Mouse (Mus musculus) limb, embryonic 15.5 days (tissue): ENCODE data around the gene Prmt1. TPM values are rescaled to one million over a fixed set of nuclear protein-coding genes. Genes with fewer than 3 reads are reported as not detected.
A peak's percentile ranks its signal among the peaks of the same experiment; 100 is the strongest.

Source experiments
- ATAC-seq: fragments of 200-750 bp; cut with Nextera tagmentation; 2 replicates; pipeline ENCODE4 v1.8.0; 2017; ENCODE audit warnings: low read depth, moderate TSS enrichment; ENCODE audit not compliant: insufficient number of reproducible peaks, low FRiP score, low TSS enrichment
- H3K27ac ChIP-seq: fragments of 300-500 bp; sonication (generic); 2 replicates; pipeline ENCODE4 v1.5.1; 2015; ENCODE audit warnings: moderate library complexity, mild to moderate bottlenecking, inconsistent platforms
- H3K27me3 ChIP-seq: fragments of 300-500 bp; sonication (generic); 2 replicates; pipeline ENCODE4 v1.6.1; 2015; ENCODE audit warnings: inconsistent platforms
- H3K36me3 ChIP-seq: fragments of 300-500 bp; sonication (generic); 2 replicates; pipeline ENCODE4 v1.6.1; 2015; ENCODE audit warnings: inconsistent platforms
- H3K4me1 ChIP-seq: fragments of 300-500 bp; sonication (generic); 2 replicates; pipeline ENCODE4 v1.6.1; 2015; ENCODE audit warnings: inconsistent platforms
- H3K4me2 ChIP-seq: fragments of 300-500 bp; sonication (generic); 2 replicates; pipeline ENCODE4 v1.6.1; 2015; ENCODE audit warnings: mild to moderate bottlenecking, inconsistent platforms
- H3K4me3 ChIP-seq: fragments of 300-500 bp; sonication (generic); 2 replicates; pipeline ENCODE4 v1.5.1; 2015; ENCODE audit warnings: mild to moderate bottlenecking, inconsistent platforms
- H3K9ac ChIP-seq: fragments of 300-500 bp; sonication (generic); 2 replicates; pipeline ENCODE4 v1.6.1; 2015; ENCODE audit warnings: inconsistent platforms
- H3K9me3 ChIP-seq: fragments of 300-500 bp; sonication (generic); 2 replicates; pipeline ENCODE4 v1.6.1; 2016; ENCODE audit warnings: inconsistent platforms
- WGBS: fragments of 180-500 bp; shearing (Covaris S2); methylation state at CpG from one replicate; pipeline ENCODE4 v1.1.7; 2015; 5-methylcytosine and 5-hydroxymethylcytosine counted together
- polyA plus RNA-seq: library from polyadenylated mRNA; unstranded; fragments of >200 nt; fragmentation: Nextera tagmentation; extraction: Ambion mirVana; gene quantifications from 2 replicates; pipeline ENCODE4 v1.2.1, GENCODE M21; 2015

The Prmt1 gene
- polyA plus RNA-seq, 1 experiment from 2014 or later, result 429 TPM

DNA sequence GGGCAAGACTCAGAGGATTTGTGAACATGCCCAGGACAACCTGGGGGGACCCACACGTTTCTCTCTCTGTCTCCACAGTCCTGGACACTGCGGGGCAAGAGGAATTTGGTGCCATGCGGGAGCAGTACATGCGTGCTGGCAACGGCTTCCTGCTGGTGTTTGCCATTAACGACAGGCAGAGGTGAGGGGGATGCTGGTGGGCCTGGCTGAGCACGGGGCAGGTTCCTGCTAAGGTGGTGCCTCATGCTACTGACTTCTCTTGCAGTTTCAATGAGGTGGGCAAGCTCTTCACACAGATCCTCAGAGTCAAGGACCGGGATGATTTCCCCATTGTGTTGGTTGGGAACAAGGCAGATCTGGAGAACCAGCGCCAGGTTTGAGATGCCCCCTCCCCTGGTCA, 33.9 kb upstream of the Prmt1 start:
- Histone ChIP-seq H3K4me2 (no peak overlapping the region), H3K36me3 (peaks cover 4% of the 10 kb centered on the region; the same call in 1 of the 2 replicates), H3K27ac (no peak overlapping the region), H3K4me3 (no peak overlapping the region), H3K9ac (no peak overlapping the region), H3K4me1 (peaks cover 18% of the 10 kb centered on the region), H3K9me3 (no peaks in the 10 kb centered on the region), H3K27me3 (no peaks in the 10 kb centered on the region)
- 64% methylated on average over 9 of the region's 9 CpGs for WGBS
- no peak for ATAC-seq

- H3K9ac ChIP-seq, result no peak overlapping the region
- H3K4me1 ChIP-seq, result peaks cover 28% of the 10 kb centered on the region
- no peak for ATAC-seq
- 29% methylated on average over 8 of the region's 8 CpGs for WGBS
- no peaks in the 10 kb centered on the region for H3K27me3 ChIP-seq
- peak overlapping the region; percentile 96 for H3K27ac ChIP-seq
- peaks cover 5% of the 10 kb centered on the region; the same call in 1 of the 2 replicates for H3K36me3 ChIP-seq
- peak overlapping the region; percentile 86 for H3K4me2 ChIP-seq
- H3K4me3 ChIP-seq, result peak overlapping the region; percentile 94
- no peaks in the 10 kb centered on the region for H3K9me3 ChIP-seq
These were observed 32.7 kb upstream of the Prmt1 start for GRCm38 (mm10) chr7:45019031-45019571.

DNA sequence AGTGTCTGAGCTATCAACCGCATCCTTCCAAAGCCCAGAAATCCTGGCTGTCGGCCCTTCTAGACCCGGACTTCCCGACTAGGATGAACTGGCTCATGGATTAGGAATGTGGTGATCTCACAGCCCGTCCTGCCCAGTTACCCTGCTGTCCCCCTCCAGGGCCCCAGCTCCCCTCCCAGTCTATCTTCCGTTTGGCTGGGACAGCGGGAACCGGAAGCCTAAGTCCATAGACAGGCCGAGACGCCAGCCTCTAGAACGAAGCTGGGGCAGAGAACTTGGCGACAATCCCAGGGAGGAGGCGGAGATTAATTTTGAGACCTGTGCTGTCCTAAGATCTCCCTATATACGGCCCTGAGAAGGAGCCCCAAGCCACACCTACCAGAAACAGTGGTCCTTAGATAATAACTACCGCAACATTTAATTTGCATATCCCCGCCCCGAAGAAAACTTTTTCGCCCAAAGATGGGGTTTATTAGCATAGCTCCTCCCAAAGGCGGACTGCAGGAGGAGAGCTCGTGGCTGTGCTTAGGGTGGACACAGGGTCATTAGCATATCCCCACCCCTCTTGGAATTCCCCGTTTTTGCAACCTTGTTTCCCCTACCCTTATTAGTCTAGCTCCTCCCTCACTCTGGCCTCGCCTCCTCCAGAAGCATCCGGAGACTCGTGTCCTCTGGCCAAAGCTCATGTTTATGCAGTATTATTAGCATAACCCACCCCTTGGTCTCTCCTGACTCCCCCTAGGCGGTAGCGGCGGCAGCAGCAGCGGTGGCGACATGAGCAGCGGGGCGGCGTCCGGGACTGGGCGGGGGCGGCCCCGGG, 31.1 kb upstream of the Prmt1 start, which contains the start of gene Rras:
TSS of gene Rras (plus strand) at position 720 of the 820 bp plus-strand sequence.
- Histone ChIP-seq H3K27me3 (no peaks in the 10 kb centered on the region), H3K9me3 (no peaks in the 10 kb centered on the region), H3K4me2 (peak within 1 kb of the TSS; percentile 86), H3K9ac (peak within 1 kb of the TSS; percentile 71), H3K4me1 (peaks cover 35% of the 10 kb centered on the region), H3K4me3 (peak within 1 kb of the TSS; percentile 94), H3K27ac (peak within 1 kb of the TSS; percentile 96), H3K36me3 (peaks cover 20% of the 10 kb centered on the region)
- 0% methylated on average over 36 of the region's 36 CpGs for WGBS
- ATAC-seq, result peak; percentile 90

GRCm38 (mm10) chr7:45016761-45017160, 30.4 kb upstream of the Prmt1 start:
- H3K4me3 ChIP-seq, result peak overlapping the region; percentile 94
- H3K9me3 ChIP-seq, result no peaks in the 10 kb centered on the region
- peak overlapping the region; percentile 96 for H3K27ac ChIP-seq
- ATAC-seq, result no peak
- WGBS, result under 1% methylated on average over 4 of the region's 4 CpGs
- no peaks in the 10 kb centered on the region for H3K27me3 ChIP-seq
- peak overlapping the region; percentile 86 for H3K4me2 ChIP-seq
- peak overlapping the region; percentile 10; the same call in 1 of the 2 replicates for H3K9ac ChIP-seq
- peaks cover 35% of the 10 kb centered on the region for H3K4me1 ChIP-seq
- peaks cover 27% of the 10 kb centered on the region for H3K36me3 ChIP-seq

DNA sequence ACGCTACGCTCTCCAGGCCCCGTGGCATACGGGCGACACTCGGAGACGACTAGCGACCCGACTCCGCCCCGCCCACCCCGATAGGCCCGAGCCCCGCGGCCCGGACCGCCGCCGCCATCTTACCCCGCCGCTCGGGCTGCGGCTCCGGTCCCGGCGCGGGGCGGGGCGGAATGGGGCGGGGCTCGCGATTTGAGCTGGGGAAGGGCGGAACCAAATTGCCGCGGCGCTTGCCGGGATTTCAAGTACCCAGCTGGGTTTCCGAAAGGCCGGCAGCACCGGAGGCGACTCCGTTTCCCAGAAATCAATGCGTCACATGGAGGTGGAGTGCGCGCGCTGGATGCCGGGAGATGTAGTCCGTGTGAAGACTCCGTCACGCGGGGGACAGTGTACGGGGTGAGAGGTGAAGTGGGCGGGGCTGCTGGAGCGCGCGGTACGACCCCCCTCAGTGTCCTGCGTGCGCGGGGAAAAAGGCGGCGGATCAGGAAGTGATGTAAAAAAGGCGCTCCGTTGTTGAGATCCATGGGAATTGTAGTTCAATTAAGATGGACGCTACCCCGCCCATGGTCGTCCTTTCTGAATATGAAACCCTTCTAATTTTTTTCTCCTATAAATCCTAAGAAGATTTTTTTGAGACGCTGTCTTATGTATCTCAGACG, 29.7 kb upstream of the Prmt1 start, which contains the start of gene Scaf1:
TSS of gene Scaf1 (minus strand) at position 407 of the 656 bp plus-strand sequence.
- ATAC-seq, result peak; percentile 90
- Histone ChIP-seq H3K27me3 (no peaks in the 10 kb centered on the region), H3K4me3 (peak within 1 kb of the TSS; percentile 94), H3K4me1 (peaks cover 35% of the 10 kb centered on the region), H3K27ac (peak within 1 kb of the TSS; percentile 96), H3K9ac (peak within 1 kb of the TSS; percentile 91), H3K36me3 (peaks cover 30% of the 10 kb centered on the region), H3K9me3 (no peaks in the 10 kb centered on the region), H3K4me2 (peak within 1 kb of the TSS; percentile 86)
- under 1% methylated on average over 69 of the region's 69 CpGs for WGBS

DNA sequence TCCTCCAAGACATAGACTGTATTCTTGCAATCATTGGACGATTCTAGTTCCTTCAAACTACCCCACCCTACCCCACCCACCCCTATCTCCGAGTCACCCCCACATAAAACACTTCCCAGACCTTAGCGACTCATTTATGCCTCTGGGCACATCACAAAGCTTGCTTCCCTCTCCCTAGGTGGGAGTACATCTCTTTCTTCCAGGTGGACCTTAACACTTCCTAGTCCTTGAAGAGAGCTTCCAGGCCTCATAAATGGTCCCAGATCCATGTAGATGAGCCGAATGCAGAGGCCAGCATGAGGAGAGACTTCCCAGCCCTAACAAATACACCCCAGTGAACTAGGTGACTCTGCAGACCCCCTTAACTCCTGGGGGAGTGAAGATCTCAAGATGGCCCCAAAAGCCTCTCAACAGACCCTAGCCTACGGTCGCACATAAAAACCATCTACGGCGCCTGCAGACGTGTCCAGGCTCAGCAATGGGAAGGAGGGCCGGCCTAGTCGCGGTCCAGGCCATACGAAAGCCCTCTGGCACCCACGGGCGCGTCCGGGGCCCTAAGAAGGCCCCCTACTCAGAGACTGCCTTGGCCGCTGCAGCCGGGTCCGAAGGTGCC, 29.1 kb upstream of the Prmt1 start:
- Histone ChIP-seq H3K27me3 (no peaks in the 10 kb centered on the region), H3K4me2 (peak overlapping the region; percentile 86), H3K9ac (peak overlapping the region; percentile 91), H3K4me1 (peaks cover 35% of the 10 kb centered on the region), H3K27ac (peak overlapping the region; percentile 96), H3K9me3 (no peaks in the 10 kb centered on the region), H3K36me3 (peaks cover 36% of the 10 kb centered on the region), H3K4me3 (peak overlapping the region; percentile 94)
- WGBS, result under 1% methylated on average over 20 of the region's 20 CpGs
- ATAC-seq, result no peak

GRCm38 (mm10) chr7:45014096-45014451, 27.7 kb upstream of the Prmt1 start:
- Histone ChIP-seq H3K9me3 (no peaks in the 10 kb centered on the region), H3K4me3 (peak overlapping the region; percentile 94; the same call in 1 of the 2 replicates), H3K4me1 (peaks cover 29% of the 10 kb centered on the region), H3K27me3 (no peaks in the 10 kb centered on the region), H3K36me3 (peaks cover 50% of the 10 kb centered on the region), H3K4me2 (0 out of 2 replicates have a peak overlapping the region, but pooled peaks have one; percentile 86), H3K9ac (no peak overlapping the region), H3K27ac (no peak overlapping the region)
- 93% methylated on average over 3 of the region's 3 CpGs for WGBS
- ATAC-seq, result no peak

DNA sequence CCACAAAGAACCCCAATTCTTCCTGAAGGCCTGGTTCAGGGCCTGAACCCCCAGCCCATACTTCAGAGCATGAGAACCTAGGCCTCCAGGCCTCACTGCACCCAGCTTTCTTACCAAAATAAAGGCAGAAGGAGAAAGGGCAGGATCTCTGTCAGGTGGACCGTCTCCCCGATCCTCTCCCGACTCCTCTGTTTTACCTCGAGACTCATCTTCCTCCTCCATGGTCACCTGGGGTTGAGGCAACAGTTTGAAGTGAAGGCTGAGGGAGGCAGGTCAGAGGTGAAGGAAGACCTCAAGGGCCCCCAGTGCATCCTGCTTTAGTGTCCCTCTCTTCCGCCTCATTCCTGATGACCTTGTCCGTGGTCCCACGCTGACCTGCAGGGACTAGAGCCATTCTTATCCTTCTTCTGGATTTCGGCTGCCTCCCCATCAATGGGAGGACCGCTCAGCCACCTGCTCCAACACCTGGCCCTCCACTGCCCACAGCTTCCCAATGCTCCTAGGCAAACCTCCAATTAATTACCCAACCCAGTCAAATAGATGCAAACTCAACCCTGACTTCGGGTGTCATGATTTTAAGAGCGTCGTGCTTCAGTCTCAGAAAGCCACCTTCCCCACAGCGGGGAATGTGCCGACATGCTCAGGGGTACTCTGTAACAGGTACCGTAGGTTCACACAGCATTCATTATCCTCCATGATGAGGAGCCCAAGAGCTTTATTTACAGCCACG, 27.2 kb upstream of the Prmt1 start:
- ATAC-seq, result no peak
- H3K4me1 ChIP-seq, result peaks cover 23% of the 10 kb centered on the region
- H3K27ac ChIP-seq, result no peak overlapping the region
- H3K4me2 ChIP-seq, result no peak overlapping the region
- 94% methylated on average over 16 of the region's 16 CpGs for WGBS
- H3K36me3 ChIP-seq, result peaks cover 55% of the 10 kb centered on the region
- H3K27me3 ChIP-seq, result no peaks in the 10 kb centered on the region
- H3K4me3 ChIP-seq, result no peak overlapping the region
- no peak overlapping the region for H3K9ac ChIP-seq
- H3K9me3 ChIP-seq, result no peaks in the 10 kb centered on the region

GRCm38 (mm10) chr7:45012824-45013223, 26.5 kb upstream of the Prmt1 start:
- Histone ChIP-seq H3K36me3 (peaks cover 62% of the 10 kb centered on the region), H3K4me1 (peaks cover 17% of the 10 kb centered on the region), H3K27ac (no peak overlapping the region), H3K4me2 (no peak overlapping the region), H3K27me3 (no peaks in the 10 kb centered on the region), H3K9ac (no peak overlapping the region), H3K9me3 (no peaks in the 10 kb centered on the region), H3K4me3 (no peak overlapping the region)
- WGBS, result 74% methylated on average over 4 of the region's 4 CpGs
- no peak for ATAC-seq

DNA sequence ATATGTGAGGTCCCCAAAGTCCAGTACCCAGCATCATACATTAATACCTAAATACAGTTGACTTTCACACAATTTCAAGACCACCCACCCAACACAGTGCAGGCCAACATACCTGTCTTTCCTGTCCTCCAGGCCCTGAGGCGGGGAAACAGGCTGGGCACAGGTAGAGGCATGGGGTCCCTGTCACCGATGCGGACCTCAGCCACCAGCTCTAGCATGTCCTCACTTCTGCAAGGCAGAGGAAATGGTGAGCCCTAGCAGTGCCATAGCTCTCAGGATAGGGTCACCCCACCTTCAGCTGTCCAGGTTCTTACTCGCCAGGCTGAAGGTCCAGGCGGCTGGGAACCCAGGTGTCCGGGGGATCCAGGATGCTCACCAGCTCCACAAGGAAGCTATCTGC, 25.6 kb upstream of the Prmt1 start:
- no peak overlapping the region for H3K4me2 ChIP-seq
- no peak for ATAC-seq
- H3K4me1 ChIP-seq, result peaks cover 17% of the 10 kb centered on the region
- peaks cover 70% of the 10 kb centered on the region for H3K36me3 ChIP-seq
- no peaks in the 10 kb centered on the region for H3K9me3 ChIP-seq
- H3K27me3 ChIP-seq, result no peaks in the 10 kb centered on the region
- H3K4me3 ChIP-seq, result no peak overlapping the region
- no peak overlapping the region for H3K27ac ChIP-seq
- H3K9ac ChIP-seq, result no peak overlapping the region
- 96% methylated on average over 6 of the region's 6 CpGs for WGBS

DNA sequence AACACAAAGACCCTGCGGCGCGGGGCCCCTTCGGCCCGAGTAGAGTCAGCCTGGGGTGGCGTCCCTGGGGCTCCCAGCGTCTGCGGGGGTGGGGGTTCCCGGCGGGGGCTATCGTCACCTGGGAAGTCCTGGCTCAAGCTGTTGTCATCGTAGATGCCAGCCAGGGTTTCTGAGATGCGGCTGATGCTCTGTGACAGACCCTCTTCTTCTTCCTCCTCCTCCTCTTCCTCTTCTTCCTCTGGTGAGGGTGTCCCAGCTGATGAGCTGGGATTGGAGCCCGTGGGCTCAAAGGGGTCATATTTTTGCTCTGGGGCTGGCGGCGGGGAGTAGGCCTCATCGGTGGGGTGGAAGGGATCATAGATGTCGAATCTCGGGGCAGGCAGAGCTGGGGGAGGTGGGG, 22.0 kb upstream of the Prmt1 start:
- Histone ChIP-seq H3K36me3 (peaks cover 98% of the 10 kb centered on the region), H3K4me1 (0 out of 2 replicates have a peak, but pooled peaks cover 9% of the 10 kb centered on the region), H3K9ac (no peak overlapping the region), H3K27ac (no peak overlapping the region), H3K9me3 (no peaks in the 10 kb centered on the region), H3K4me3 (no peak overlapping the region), H3K4me2 (no peak overlapping the region), H3K27me3 (no peaks in the 10 kb centered on the region)
- ATAC-seq, result no peak
- 97% methylated on average over 19 of the region's 19 CpGs for WGBS
